In the genomic region with DNA sequence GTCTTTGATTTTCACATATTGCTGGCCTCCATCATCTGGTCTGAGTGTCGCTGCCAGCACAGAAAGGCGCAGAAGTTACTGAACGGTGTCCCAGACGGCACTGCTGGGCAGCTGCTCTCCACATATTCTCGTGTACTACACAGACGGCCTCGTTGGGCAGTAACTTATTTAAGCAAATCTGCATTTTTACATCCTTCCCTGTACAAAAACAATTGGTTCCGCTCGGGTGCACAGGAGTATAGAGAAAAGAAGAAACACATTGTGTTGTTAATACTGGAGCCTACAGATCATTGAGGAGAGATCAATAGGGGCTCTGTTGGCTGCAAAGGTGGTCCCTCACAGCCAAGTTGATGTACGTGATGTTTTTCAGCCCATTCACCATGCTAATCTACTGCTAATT, we compare ENCODE assay signal across 9 mouse cellular contexts. TPM values are rescaled to one million over a fixed set of nuclear protein-coding genes. Genes with fewer than 3 reads are reported as not detected.
DNase-seq lines count a peak whose midpoint lies in the region; ATAC-seq and TF ChIP-seq lines count a peak whose summit lies in the region.
"Had no signal": no experiment of that assay in that cellular context is flagged by ENCODE, and none has a peak within 500 bp of the region (broad histone marks: within the 10 kb centered on the region; RNA-seq: fewer than 3 reads in every experiment).

No protein-coding gene starts in this region.

- peak overlapping the region; percentile 9; the same call in 1 of the 2 replicates for H3K27ac ChIP-seq in forebrain, postnatal 0 days (ENCODE audit: low read depth, low read length)
- H3K27ac ChIP-seq in midbrain, embryonic 13.5 days: peak overlapping the region; percentile 61
- no peak overlapping the region for H3K27ac ChIP-seq in cerebellum, adult 2 months (ENCODE audit: insufficient read depth, low read length)
- H3K27ac ChIP-seq: embryonic facial prominence, embryonic 15.5 days had no signal

- no peak overlapping the region for H3K9ac ChIP-seq in forebrain, postnatal 0 days
- H3K9ac ChIP-seq in midbrain, embryonic 13.5 days (replicated peaks): no peak overlapping the region
- H3K9ac ChIP-seq: embryonic facial prominence, embryonic 15.5 days had no signal

- no peak for TF ChIP-seq POLR2A in cerebellum, adult 2 months (IDR thresholded peaks at IDR 0.05; ENCODE audit: borderline replicate concordance, insufficient read depth, low read length)

- no peak overlapping the region for H3K4me2 ChIP-seq in forebrain, postnatal 0 days (ENCODE audit: low read depth)
- no peak overlapping the region for H3K4me2 ChIP-seq in midbrain, embryonic 13.5 days (replicated peaks)
- H3K4me2 ChIP-seq: embryonic facial prominence, embryonic 15.5 days had no signal

- TF ChIP-seq CTCF in forebrain, postnatal 0 days (IDR thresholded peaks at IDR 0.05; ENCODE audit: low read depth): no peak
- no peak for TF ChIP-seq CTCF in cerebellum, adult 2 months (IDR thresholded peaks at IDR 0.05; ENCODE audit: borderline replicate concordance, insufficient read depth, low read depth, low read length)

- peak; percentile 78 for ATAC-seq in forebrain, postnatal 0 days
- ATAC-seq in midbrain, embryonic 13.5 days: peak; percentile 88

- WGBS in forebrain, postnatal 0 days: 14% methylated on average over 10 of the region's 10 CpGs
- 19% methylated on average over 10 of the region's 10 CpGs for WGBS in midbrain, embryonic 13.5 days
- 26% methylated on average over 10 of the region's 10 CpGs for WGBS in cerebellum, adult 2 months

- no peaks in the 10 kb centered on the region for H3K36me3 ChIP-seq in forebrain, postnatal 0 days (ENCODE audit: insufficient read depth)
- no peaks in the 10 kb centered on the region for H3K36me3 ChIP-seq in midbrain, embryonic 13.5 days
- H3K36me3 ChIP-seq: embryonic facial prominence, embryonic 15.5 days had no signal

- H3K4me1 ChIP-seq in forebrain, postnatal 0 days (ENCODE audit: insufficient read depth): peaks cover 6% of the 10 kb centered on the region; the same call in 1 of the 2 replicates
- H3K4me1 ChIP-seq in midbrain, embryonic 13.5 days (replicated peaks): peaks cover 18% of the 10 kb centered on the region
- no peaks in the 10 kb centered on the region for H3K4me1 ChIP-seq in cerebellum, adult 2 months (ENCODE audit: control insufficient read depth, insufficient read depth, low read length)
- H3K4me1 ChIP-seq: embryonic facial prominence, embryonic 15.5 days had no signal

- H3K27me3 ChIP-seq in forebrain, postnatal 0 days (ENCODE audit: insufficient read depth, low read length): no peaks in the 10 kb centered on the region
- H3K27me3 ChIP-seq in midbrain, embryonic 13.5 days: no peaks in the 10 kb centered on the region
- no peaks in the 10 kb centered on the region; the same call in 1 of the 2 replicates for H3K27me3 ChIP-seq in cerebellum, adult 2 months (ENCODE audit: control insufficient read depth, insufficient read depth, low read length)
- H3K27me3 ChIP-seq: embryonic facial prominence, embryonic 15.5 days had no signal

- no peak overlapping the region for H3K4me3 ChIP-seq in forebrain, postnatal 0 days (ENCODE audit: low read depth, low read length)
- no peak overlapping the region for H3K4me3 ChIP-seq in midbrain, embryonic 13.5 days (replicated peaks)
- H3K4me3 ChIP-seq in cerebellum, adult 2 months (replicated peaks; ENCODE audit: insufficient read depth, low read depth, low read length): no peak overlapping the region
- H3K4me3 ChIP-seq: embryonic facial prominence, embryonic 15.5 days had no signal

- DNase-seq in right cerebral cortex, postnatal 10 days (ENCODE audit: low spot score in 2 of 2): peak; percentile 52 to 58
- DNase-seq in right cerebral cortex, adult 2 months (ENCODE audit: low spot score in 2 of 2): no peak
- DNase-seq in forebrain, postnatal 0 days: peak; percentile 70
- no peak for DNase-seq in urinary bladder, postnatal 25 days (ENCODE audit: low spot score)
- DNase-seq in cerebellum, adult 2 months: no peak
- no peak for DNase-seq in testis, postnatal 14 days (ENCODE audit: low spot score)
- DNase-seq: kidney, adult 11 months had no signal

- H3K9me3 ChIP-seq in forebrain, postnatal 0 days (ENCODE audit: low read length): no peaks in the 10 kb centered on the region
- H3K9me3 ChIP-seq in midbrain, embryonic 13.5 days: no peaks in the 10 kb centered on the region
- H3K9me3 ChIP-seq: embryonic facial prominence, embryonic 15.5 days had no signal

RNA-seq across cellular contexts. Expression of gene Rasgef1b, which starts 58.4 kb away (rescaled TPM):
- total RNA-seq in forebrain, postnatal 0 days (2014; rRNA removed): 43.6 and 49.6 TPM in 2 replicates
- 32.3 and 51.0 TPM in 2 replicates for polyA plus RNA-seq in forebrain, postnatal 0 days (2015; fragmentation: Nextera tagmentation; extraction: Ambion mirVana)
- polyA plus RNA-seq in midbrain, embryonic 13.5 days (2015; fragmentation: Nextera tagmentation; extraction: Ambion mirVana): 61.3 and 69.2 TPM in 2 replicates
- polyA plus RNA-seq in cerebellum, adult 2 months (2012; rRNA removed): 16.7 and 19.6 TPM in 2 replicates

Comparison
In these comparisons a context has a peak if more than half of its experiments do, and no peak if none do; other contexts are left out.
1. DNase-seq: peak in right cerebral cortex, postnatal 10 days (2 of 2) and forebrain, postnatal 0 days (single experiment); none in right cerebral cortex, adult 2 months (0 of 2), urinary bladder, postnatal 25 days (single experiment), cerebellum, adult 2 months (0 of 2) and testis, postnatal 14 days (single experiment).